Mouse (Mus musculus) ES-Bruce4 (cell line): ENCODE results near the gene Zfpm1.

Source experiments
- EP300 ChIP-seq: IDR thresholded peaks from 2 replicates; pipeline ENCODE4 v1.6.1; 2011; ENCODE audit warnings: low read depth, low read length; ENCODE audit not compliant: insufficient read depth
- POLR2A ChIP-seq: IDR thresholded peaks from one replicate; pipeline ENCODE4 v1.8.1; 2011; ENCODE audit warnings: low read length; ENCODE audit not compliant: insufficient read depth

GRCm38 (mm10) chr8:122259351-122259750 is 22.6 kb upstream of the Zfpm1 start:
- no peak for TF ChIP-seq EP300
- no peak for TF ChIP-seq POLR2A
